ENCODE assay signal across 10 mouse cellular contexts in the genomic region with DNA sequence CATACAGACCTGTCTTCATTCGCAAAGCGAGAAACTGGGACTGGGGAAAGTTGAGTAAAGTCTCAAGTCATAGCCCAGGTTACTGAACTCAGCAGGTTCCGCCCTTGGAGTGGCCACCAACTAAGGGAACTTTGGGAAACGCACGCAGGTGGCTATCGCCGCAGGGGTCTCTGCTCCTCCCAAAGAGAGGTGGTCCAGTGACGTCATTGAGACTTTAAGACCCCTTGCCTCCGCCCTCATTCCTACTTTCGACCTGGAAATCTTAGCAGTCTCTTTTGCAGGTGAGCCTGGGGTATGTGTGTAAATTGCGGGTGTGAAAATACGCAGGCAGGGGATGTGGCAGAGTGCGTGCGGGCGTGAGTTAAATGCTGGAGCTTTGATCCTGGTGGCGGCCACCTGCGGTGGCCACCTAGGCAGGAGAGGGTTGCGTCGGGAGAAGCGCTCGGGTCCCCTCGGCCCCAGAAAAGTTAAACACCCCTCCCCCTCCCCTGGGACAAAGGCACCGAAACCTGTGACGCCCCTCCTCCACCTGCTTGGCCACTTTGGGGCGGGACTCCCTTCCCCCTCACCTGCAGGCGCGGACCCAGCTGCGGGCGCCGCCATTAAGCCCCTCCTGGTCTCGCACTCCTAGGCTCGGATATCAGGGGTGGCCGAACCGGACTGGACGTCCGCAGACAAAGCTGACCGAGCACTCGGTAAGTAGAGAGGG. TPM values are rescaled to one million over a fixed set of nuclear protein-coding genes. Genes with fewer than 3 reads are reported as not detected.
DNase-seq lines count a peak whose midpoint lies in the region; ATAC-seq lines count a peak whose summit lies in the region.
"Had no signal": no experiment of that assay in that cellular context is flagged by ENCODE, and none has a peak within 500 bp of the region (broad histone marks: within the 10 kb centered on the region; RNA-seq: fewer than 3 reads in every experiment).

A gene (plus strand): TSS at position 123 of the 709 bp plus-strand sequence.

- H3K4me1 ChIP-seq in heart, embryonic 13.5 days = peaks cover 34% of the 10 kb centered on the region
- H3K4me1 ChIP-seq in embryonic facial prominence, embryonic 10.5 days = peaks cover 73% of the 10 kb centered on the region
- peaks cover 16% of the 10 kb centered on the region for H3K4me1 ChIP-seq in hindbrain, embryonic 14.5 days (replicated peaks; ENCODE audit: control insufficient read depth, insufficient read depth, low read length)
- peaks cover 41% of the 10 kb centered on the region for H3K4me1 ChIP-seq in midbrain, embryonic 13.5 days (replicated peaks)

- no peak within 1 kb of the TSS for H3K27ac ChIP-seq in heart, embryonic 13.5 days (replicated peaks)
- H3K27ac ChIP-seq in embryonic facial prominence, embryonic 10.5 days (replicated peaks) = peak within 1 kb of the TSS; percentile 67
- no peak within 1 kb of the TSS for H3K27ac ChIP-seq in hindbrain, embryonic 14.5 days
- H3K27ac ChIP-seq in midbrain, embryonic 13.5 days = no peak within 1 kb of the TSS

- peak within 1 kb of the TSS; percentile 61 for H3K4me2 ChIP-seq in heart, embryonic 13.5 days
- H3K4me2 ChIP-seq in hindbrain, embryonic 14.5 days (replicated peaks) = peak within 1 kb of the TSS; percentile 29
- H3K4me2 ChIP-seq in midbrain, embryonic 13.5 days (replicated peaks) = peak within 1 kb of the TSS; percentile 31

- WGBS in heart, embryonic 13.5 days = 2% methylated on average over 38 of the region's 38 CpGs
- WGBS in embryonic facial prominence, embryonic 10.5 days = 3% methylated on average over 38 of the region's 38 CpGs
- WGBS in hindbrain, embryonic 14.5 days = 4% methylated on average over 35 of the region's 38 CpGs
- WGBS in midbrain, embryonic 13.5 days = 2% methylated on average over 38 of the region's 38 CpGs

- no peak for ATAC-seq in heart, embryonic 13.5 days (ENCODE audit: extremely low read depth, insufficient number of reproducible peaks, low FRiP score, low TSS enrichment)
- no peak for ATAC-seq in hindbrain, embryonic 14.5 days (ENCODE audit: low FRiP score)
- no peak for ATAC-seq in midbrain, embryonic 13.5 days

- H3K9me3 ChIP-seq in heart, embryonic 13.5 days = no peaks in the 10 kb centered on the region
- no peaks in the 10 kb centered on the region for H3K9me3 ChIP-seq in embryonic facial prominence, embryonic 10.5 days
- no peaks in the 10 kb centered on the region for H3K9me3 ChIP-seq in hindbrain, embryonic 14.5 days (ENCODE audit: control insufficient read depth, low read length)
- no peaks in the 10 kb centered on the region for H3K9me3 ChIP-seq in midbrain, embryonic 13.5 days

- peak within 1 kb of the TSS; percentile 58; the same call in 1 of the 2 replicates for H3K9ac ChIP-seq in heart, embryonic 13.5 days
- no peak within 1 kb of the TSS for H3K9ac ChIP-seq in hindbrain, embryonic 14.5 days
- no peak within 1 kb of the TSS for H3K9ac ChIP-seq in midbrain, embryonic 13.5 days (replicated peaks)

- DNase-seq in heart, adult 18-20 months = no peak
- DNase-seq in embryonic facial prominence, embryonic 10.5 days (ENCODE audit: low spot score) = peak; percentile 57
- no peak for DNase-seq in hindbrain, embryonic 14.5 days (ENCODE audit: low spot score)
- DNase-seq in left cerebral cortex, postnatal 25 days (ENCODE audit: low spot score in 2 of 2) = no peak
- no peak for DNase-seq in layer of hippocampus, adult 8-10 months (ENCODE audit: low spot score in 2 of 2)
- no peak for DNase-seq in c-Kit-positive CD71-positive TER-119-positive erythroid progenitor cells, embryonic 14.5 days (ENCODE audit: low spot score)
- DNase-seq: gastrocnemius, postnatal 25 days had no signal

- H3K4me3 ChIP-seq in heart, embryonic 13.5 days = peak within 1 kb of the TSS; percentile 41
- H3K4me3 ChIP-seq in embryonic facial prominence, embryonic 10.5 days = peak within 1 kb of the TSS; percentile 51
- H3K4me3 ChIP-seq in hindbrain, embryonic 14.5 days (replicated peaks; ENCODE audit: low read length) = 0 out of 2 replicates have a peak within 1 kb of the TSS, but pooled peaks have one; percentile 6
- peak within 1 kb of the TSS; percentile 11 for H3K4me3 ChIP-seq in midbrain, embryonic 13.5 days (replicated peaks)

- intact Hi-C loops in left cerebral cortex, postnatal 25 days (cut with DNase I) = no loop called here

- H3K27me3 ChIP-seq in heart, embryonic 13.5 days (replicated peaks) = peaks cover 68% of the 10 kb centered on the region
- H3K27me3 ChIP-seq in embryonic facial prominence, embryonic 10.5 days (replicated peaks; ENCODE audit: low read depth, poor library complexity, severe bottlenecking) = peaks cover 98% of the 10 kb centered on the region
- H3K27me3 ChIP-seq in hindbrain, embryonic 14.5 days (ENCODE audit: control insufficient read depth, insufficient read depth, low read length) = peaks cover 91% of the 10 kb centered on the region
- H3K27me3 ChIP-seq in midbrain, embryonic 13.5 days = peaks cover 98% of the 10 kb centered on the region

- H3K36me3 ChIP-seq in heart, embryonic 13.5 days = peaks cover 5% of the 10 kb centered on the region; the same call in 1 of the 2 replicates
- H3K36me3 ChIP-seq in embryonic facial prominence, embryonic 10.5 days (replicated peaks) = no peaks in the 10 kb centered on the region
- H3K36me3 ChIP-seq in hindbrain, embryonic 14.5 days (replicated peaks; ENCODE audit: control insufficient read depth, insufficient read depth) = no peaks in the 10 kb centered on the region
- no peaks in the 10 kb centered on the region for H3K36me3 ChIP-seq in midbrain, embryonic 13.5 days

RNA-seq across cellular contexts. Expression of the gene that starts here (rescaled TPM):
- polyA plus RNA-seq in heart, embryonic 13.5 days (2015; fragmentation: Nextera tagmentation; extraction: Ambion mirVana) = 9.4 and 10.7 TPM in 2 replicates
- not detected for total RNA-seq in heart, adult 18-20 months (2021)
- 77.2 and 81.3 TPM in 2 replicates for polyA plus RNA-seq in embryonic facial prominence, embryonic 10.5 days (2016; fragmentation: Nextera tagmentation; extraction: Ambion mirVana)
- polyA plus RNA-seq in hindbrain, embryonic 14.5 days (2014; fragmentation: Nextera tagmentation; extraction: Ambion mirVana) = 0.24 and 0.26 TPM in 2 replicates
- polyA plus RNA-seq in midbrain, embryonic 13.5 days (2015; fragmentation: Nextera tagmentation; extraction: Ambion mirVana) = 0.15 and 0.17 TPM in 2 replicates
- not detected for total RNA-seq in left cerebral cortex, postnatal 25 days (2021)
- total RNA-seq in layer of hippocampus, adult 8-10 months (2022) = not detected
- total RNA-seq: CH12.LX; gastrocnemius, postnatal 25 days had no signal
